Mouse (Mus musculus): ENCODE results near the gene Atp2a3. TPM values are rescaled to one million over a fixed set of nuclear protein-coding genes. Genes with fewer than 3 reads are reported as not detected.
A peak's percentile ranks its signal among the peaks of the same experiment; 100 is the strongest.

Atp2a3 gene
- polyA plus RNA-seq, 2 experiments = 2.3 to 2.6 TPM

DNA sequence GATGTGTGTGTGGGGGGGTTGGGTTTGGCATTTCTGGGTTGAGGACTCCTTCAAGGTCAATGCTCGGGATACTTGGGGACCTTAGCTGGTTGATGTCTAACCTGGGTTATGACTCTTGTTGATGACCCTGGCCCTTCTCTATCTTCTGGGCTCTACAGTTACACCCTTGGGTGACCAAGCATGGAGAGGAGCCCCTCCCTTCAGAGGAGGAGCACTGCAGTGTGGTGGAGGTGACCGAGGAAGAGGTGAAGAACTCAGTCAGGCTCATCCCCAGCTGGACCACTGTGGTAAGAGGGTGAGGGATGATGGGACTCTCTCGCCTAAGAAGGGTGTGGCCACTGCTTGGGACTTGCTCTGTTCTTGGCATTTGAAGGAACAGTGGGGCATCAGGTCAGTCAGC is 76.7 kb downstream of the Atp2a3 start:
- no peak for TF ChIP-seq POLR2A (IDR thresholded peaks at IDR 0.05; ENCODE audit: borderline replicate concordance, extremely low read depth, insufficient read depth, insufficient read length)
- Histone ChIP-seq H3K9me3 (ENCODE audit: control insufficient read depth, low read length) (no peaks in the 10 kb centered on the region), H3K4me3 (replicated peaks; ENCODE audit: low read length) (no peak overlapping the region), H3K36me3 (ENCODE audit: control insufficient read depth, insufficient read depth, low read length) (0 out of 2 replicates have a peak, but pooled peaks cover 4% of the 10 kb centered on the region), H3K27me3 (ENCODE audit: control insufficient read depth, insufficient read depth, low read length) (no peaks in the 10 kb centered on the region), H3K9ac (ENCODE audit: low read depth, low read length, severe bottlenecking) (no peak overlapping the region), H3K4me1 (ENCODE audit: control insufficient read depth, insufficient read depth, low read length) (no peaks in the 10 kb centered on the region), H3K4me2 (replicated peaks; ENCODE audit: low read depth, low read length, severe bottlenecking) (no peak overlapping the region), H3K27ac (replicated peaks; ENCODE audit: low read depth, low read length) (no peak overlapping the region)
- WGBS = 81% methylated on average over 3 of the region's 3 CpGs
- DNase-seq (ENCODE audit: low spot score) (no peak), ATAC-seq (ENCODE audit: low FRiP score, low read depth) (no peak)

DNA sequence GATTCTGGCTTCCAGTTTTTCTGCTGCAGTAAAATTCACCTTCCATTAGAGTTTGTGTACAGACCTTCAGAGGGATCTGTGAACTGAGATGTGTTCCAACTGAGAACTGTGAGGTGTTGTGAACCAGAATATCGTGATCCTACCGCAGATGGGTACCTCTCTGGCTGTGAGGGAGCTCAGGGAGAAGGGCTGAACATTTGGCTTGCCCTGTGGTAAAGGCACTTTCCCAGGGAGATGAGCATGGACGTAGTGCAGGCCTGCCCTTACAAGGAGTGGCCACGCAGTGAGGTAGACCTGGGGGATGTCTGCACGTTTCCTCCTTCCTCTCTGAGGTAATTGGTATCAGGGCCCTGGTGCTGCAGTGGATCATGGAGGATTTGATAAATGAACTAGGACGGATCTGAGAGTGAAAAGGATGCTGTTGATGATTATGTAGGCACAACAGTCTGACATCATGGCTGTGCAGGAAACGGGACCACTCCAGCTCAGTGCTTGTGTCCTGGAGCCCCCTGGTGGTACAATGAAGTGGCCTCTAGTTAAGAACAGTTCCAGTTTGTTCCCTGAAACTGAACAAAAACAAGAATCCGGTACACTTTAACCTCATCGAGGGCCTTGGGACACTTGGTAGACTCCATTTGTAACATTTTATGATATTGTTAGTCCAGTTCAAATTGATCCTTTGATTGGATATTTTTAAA is 78.3 kb downstream of the Atp2a3 start:
- H3K36me3 ChIP-seq (ENCODE audit: control insufficient read depth, insufficient read depth, low read length) = 0 out of 2 replicates have a peak, but pooled peaks cover 4% of the 10 kb centered on the region
- no peaks in the 10 kb centered on the region for H3K9me3 ChIP-seq (ENCODE audit: control insufficient read depth, low read length)
- H3K27ac ChIP-seq (replicated peaks; ENCODE audit: low read depth, low read length) = no peak overlapping the region
- WGBS = 58% methylated on average over 9 of the region's 9 CpGs
- DNase-seq (ENCODE audit: low spot score) (peak; percentile 71), ATAC-seq (ENCODE audit: low FRiP score, low read depth) (peak; percentile 77)
- no peaks in the 10 kb centered on the region for H3K4me1 ChIP-seq (ENCODE audit: control insufficient read depth, insufficient read depth, low read length)
- TF ChIP-seq POLR2A (IDR thresholded peaks at IDR 0.05; ENCODE audit: borderline replicate concordance, extremely low read depth, insufficient read depth, insufficient read length) = no peak
- no peak overlapping the region for H3K4me3 ChIP-seq (replicated peaks; ENCODE audit: low read length)
- H3K4me2 ChIP-seq (replicated peaks; ENCODE audit: low read depth, low read length, severe bottlenecking) = no peak overlapping the region
- no peaks in the 10 kb centered on the region for H3K27me3 ChIP-seq (ENCODE audit: control insufficient read depth, insufficient read depth, low read length)
- no peak overlapping the region for H3K9ac ChIP-seq (ENCODE audit: low read depth, low read length, severe bottlenecking)

Small RNA genes within 50 kb of the gene (microRNA-seq; reads per million reads assigned to microRNA genes)
- not detected for gene Gm44467

Other genes starting within 250 kb of the Atp2a3 start
- 4.5 and 5.2 TPM in 2 replicates for gene Cyb5d2, start 165.0 kb upstream of the Atp2a3 start, polyA plus RNA-seq (2012; rRNA removed)
- 3.0 and 5.0 TPM in 2 replicates for gene Cyb5d2, start 165.0 kb upstream of the Atp2a3 start, polyA plus RNA-seq (2014; fragmentation: Nextera tagmentation; extraction: Ambion mirVana)
- gene Zzef1, start 164.9 kb upstream of the Atp2a3 start, polyA plus RNA-seq (2012; rRNA removed) = 22.5 and 25.5 TPM in 2 replicates
- 12.8 and 13.5 TPM in 2 replicates for gene Zzef1, start 164.9 kb upstream of the Atp2a3 start, polyA plus RNA-seq (2014; fragmentation: Nextera tagmentation; extraction: Ambion mirVana)
- gene P2rx1, start 37.9 kb downstream of the Atp2a3 start, polyA plus RNA-seq (2012; rRNA removed) = 1.8 and 2.1 TPM in 2 replicates
- gene P2rx1, start 37.9 kb downstream of the Atp2a3 start, polyA plus RNA-seq (2014; fragmentation: Nextera tagmentation; extraction: Ambion mirVana) = 1.9 and 2.2 TPM in 2 replicates
- gene Camkk1, start 57.8 kb downstream of the Atp2a3 start, polyA plus RNA-seq (2012; rRNA removed) = 11.1 and 11.4 TPM in 2 replicates
- 5.5 and 5.8 TPM in 2 replicates for gene Camkk1, start 57.8 kb downstream of the Atp2a3 start, polyA plus RNA-seq (2014; fragmentation: Nextera tagmentation; extraction: Ambion mirVana)
- 6.3 and 7.1 TPM in 2 replicates for gene Ncbp3, start 86.6 kb downstream of the Atp2a3 start, polyA plus RNA-seq (2012; rRNA removed)
- 10.1 and 11.7 TPM in 2 replicates for gene Ncbp3, start 86.6 kb downstream of the Atp2a3 start, polyA plus RNA-seq (2014; fragmentation: Nextera tagmentation; extraction: Ambion mirVana)
- 0.12 and 0.15 TPM in 2 replicates for gene Itgae, start 129.4 kb downstream of the Atp2a3 start, polyA plus RNA-seq (2012; rRNA removed)
- gene Itgae, start 129.4 kb downstream of the Atp2a3 start, polyA plus RNA-seq (2014; fragmentation: Nextera tagmentation; extraction: Ambion mirVana) = 0.35 and 0.37 TPM in 2 replicates
- gene Haspin, start 177.1 kb downstream of the Atp2a3 start, polyA plus RNA-seq (2012; rRNA removed) = 5.5 and 6.1 TPM in 2 replicates
- gene Haspin, start 177.1 kb downstream of the Atp2a3 start, polyA plus RNA-seq (2014; fragmentation: Nextera tagmentation; extraction: Ambion mirVana) = 11.2 and 12.6 TPM in 2 replicates
- 1.5 and 1.7 TPM in 2 replicates for gene P2rx5, start 199.3 kb downstream of the Atp2a3 start, polyA plus RNA-seq (2012; rRNA removed)
- 1.0 and 1.3 TPM in 2 replicates for gene P2rx5, start 199.3 kb downstream of the Atp2a3 start, polyA plus RNA-seq (2014; fragmentation: Nextera tagmentation; extraction: Ambion mirVana)
- 64.7 and 79.8 TPM in 2 replicates for gene Emc6, start 215.9 kb downstream of the Atp2a3 start, polyA plus RNA-seq (2012; rRNA removed)
- 101 and 102 TPM in 2 replicates for gene Emc6, start 215.9 kb downstream of the Atp2a3 start, polyA plus RNA-seq (2014; fragmentation: Nextera tagmentation; extraction: Ambion mirVana)
- gene Tax1bp3, start 215.9 kb downstream of the Atp2a3 start, polyA plus RNA-seq (2012; rRNA removed) = 106 and 135 TPM in 2 replicates
- 224 and 235 TPM in 2 replicates for gene Tax1bp3, start 215.9 kb downstream of the Atp2a3 start, polyA plus RNA-seq (2014; fragmentation: Nextera tagmentation; extraction: Ambion mirVana)
- gene Ctns, start 237.9 kb downstream of the Atp2a3 start, polyA plus RNA-seq (2012; rRNA removed) = 25.9 and 32.0 TPM in 2 replicates
- 24.6 and 27.4 TPM in 2 replicates for gene Ctns, start 237.9 kb downstream of the Atp2a3 start, polyA plus RNA-seq (2014; fragmentation: Nextera tagmentation; extraction: Ambion mirVana)
- 3.0 and 3.1 TPM in 2 replicates for gene Shpk, start 238.3 kb downstream of the Atp2a3 start, polyA plus RNA-seq (2012; rRNA removed)
- gene Shpk, start 238.3 kb downstream of the Atp2a3 start, polyA plus RNA-seq (2014; fragmentation: Nextera tagmentation; extraction: Ambion mirVana) = 1.8 and 2.8 TPM in 2 replicates